Mouse (Mus musculus): Measurements from ENCODE around the gene Fam171a1.
"Not testable (repeated sequence)": the region's sequence is repeated elsewhere in the genome, so short reads cannot be mapped to it uniquely, and the experiment has no call there.

Fam171a1 gene

GRCm38 (mm10) chr2:3113866-3114265 is at the start of gene Fam171a1:
Gene Fam171a1 (plus strand): TSS chr2:3114224.
- DNase-seq (ENCODE audit: low read depth, low spot score) = no peak

GRCm38 (mm10) chr2:3069140-3069539 is 44.9 kb upstream of the Fam171a1 start:
- no peak for DNase-seq (ENCODE audit: low read depth, low spot score)

GRCm38 (mm10) chr2:3088361-3088760 is 25.7 kb upstream of the Fam171a1 start:
- not testable (repeated sequence) for DNase-seq (ENCODE audit: low read depth, low spot score)

- DNase-seq (ENCODE audit: low read depth, low spot score) = no peak
These were observed 24.8 kb upstream of the Fam171a1 start for GRCm38 (mm10) chr2:3089274-3089673.

- DNase-seq (ENCODE audit: low read depth, low spot score) = no peak
These were observed 17.9 kb upstream of the Fam171a1 start for GRCm38 (mm10) chr2:3096101-3096500.

- no peak for DNase-seq (ENCODE audit: low read depth, low spot score)
These were observed 14.1 kb upstream of the Fam171a1 start for GRCm38 (mm10) chr2:3099971-3100370.

GRCm38 (mm10) chr2:3101292-3101957 is 12.6 kb upstream of the Fam171a1 start:
- DNase-seq (ENCODE audit: low read depth, low spot score) = no peak

- no peak for DNase-seq (ENCODE audit: low read depth, low spot score)
These were observed 11.7 kb upstream of the Fam171a1 start for GRCm38 (mm10) chr2:3102360-3102759.

- no peak for DNase-seq (ENCODE audit: low read depth, low spot score)
These were observed 6.6 kb upstream of the Fam171a1 start for GRCm38 (mm10) chr2:3107471-3107870.

- DNase-seq (ENCODE audit: low read depth, low spot score) = no peak
These were observed 5.6 kb upstream of the Fam171a1 start for GRCm38 (mm10) chr2:3108431-3108830.

GRCm38 (mm10) chr2:3108834-3109233 is 5.2 kb upstream of the Fam171a1 start:
- DNase-seq (ENCODE audit: low read depth, low spot score) = no peak

GRCm38 (mm10) chr2:3117855-3118202 is 3.8 kb downstream of the Fam171a1 start:
- DNase-seq (ENCODE audit: low read depth, low spot score) = no peak

- DNase-seq (ENCODE audit: low read depth, low spot score) = peak; percentile 88
These were observed 4.3 kb downstream of the Fam171a1 start for GRCm38 (mm10) chr2:3118203-3118941.

- no peak for DNase-seq (ENCODE audit: low read depth, low spot score)
These were observed 4.9 kb downstream of the Fam171a1 start for GRCm38 (mm10) chr2:3118969-3119368.

- no peak for DNase-seq (ENCODE audit: low read depth, low spot score)
These were observed 5.4 kb downstream of the Fam171a1 start for GRCm38 (mm10) chr2:3119371-3119935.

GRCm38 (mm10) chr2:3122571-3122970 is 8.5 kb downstream of the Fam171a1 start:
- no peak for DNase-seq (ENCODE audit: low read depth, low spot score)

GRCm38 (mm10) chr2:3127256-3127883 is 13.3 kb downstream of the Fam171a1 start:
- no peak for DNase-seq (ENCODE audit: low read depth, low spot score)

GRCm38 (mm10) chr2:3128344-3128871 is 14.4 kb downstream of the Fam171a1 start:
- no peak for DNase-seq (ENCODE audit: low read depth, low spot score)

- no peak for DNase-seq (ENCODE audit: low read depth, low spot score)
These were observed 14.9 kb downstream of the Fam171a1 start for GRCm38 (mm10) chr2:3128910-3129309.

- DNase-seq (ENCODE audit: low read depth, low spot score) = no peak
These were observed 18.4 kb downstream of the Fam171a1 start for GRCm38 (mm10) chr2:3132473-3132872.

GRCm38 (mm10) chr2:3134580-3135296 is 20.7 kb downstream of the Fam171a1 start:
- peak; percentile 71 for DNase-seq (ENCODE audit: low read depth, low spot score)

GRCm38 (mm10) chr2:3135297-3135684 is 21.3 kb downstream of the Fam171a1 start:
- DNase-seq (ENCODE audit: low read depth, low spot score) = no peak

All from mesoderm, embryonic 11.5 days (tissue).